12 mouse cellular contexts compared by ENCODE assay signal in the genomic region with DNA sequence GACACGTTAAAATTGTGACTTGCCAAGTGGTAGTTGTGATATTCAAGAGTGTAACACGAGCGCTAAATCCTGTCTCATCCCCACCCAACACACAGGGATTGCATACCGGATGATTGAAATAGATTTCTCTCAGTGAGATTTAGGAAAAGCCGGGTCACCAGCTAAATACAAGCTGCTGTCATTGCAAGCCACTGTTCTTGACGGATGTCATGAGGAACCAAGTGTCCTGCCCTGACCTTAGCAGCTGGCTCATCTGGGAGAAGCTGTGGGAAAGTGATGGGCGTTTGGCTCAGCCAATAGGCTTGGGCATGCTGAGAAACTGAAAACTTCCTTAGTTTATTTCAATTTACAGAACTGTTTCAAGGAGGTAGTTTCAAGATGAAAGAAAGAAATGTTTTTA.
DNase-seq lines count a peak whose midpoint lies in the region; ATAC-seq and TF ChIP-seq lines count a peak whose summit lies in the region.
"Had no signal": no experiment of that assay in that cellular context is flagged by ENCODE, and none has a peak within 500 bp of the region (broad histone marks: within the 10 kb centered on the region; RNA-seq: fewer than 3 reads in every experiment).

No protein-coding gene starts in this region.

- no peaks in the 10 kb centered on the region for H3K27me3 ChIP-seq in lung, postnatal 0 days (replicated peaks; ENCODE audit: insufficient read depth, low read length)
- H3K27me3 ChIP-seq: heart, embryonic 13.5 days; liver, embryonic 15.5 days had no signal

- 57% methylated on average over 7 of the region's 7 CpGs for WGBS in lung, postnatal 0 days

- TF ChIP-seq POLR2A in bone marrow macrophage, adult 2 months (IDR thresholded peaks at IDR 0.05; ENCODE audit: borderline replicate concordance, low read depth, low read length) = no peak

- TF ChIP-seq CTCF in bone marrow macrophage, adult 2 months (IDR thresholded peaks at IDR 0.05; ENCODE audit: low read depth, low read length) = no peak
- no peak for TF ChIP-seq CTCF in lung, postnatal 0 days (IDR thresholded peaks at IDR 0.05)

- TF ChIP-seq EP300 in lung, postnatal 0 days (IDR thresholded peaks at IDR 0.05) = no peak

- ATAC-seq in frontal cortex, adult (ENCODE audit: low TSS enrichment) = peak; percentile 67
- ATAC-seq in lung, postnatal 0 days = peak; percentile 7; the same call in 1 of the 2 replicates
- ATAC-seq in megakaryocyte-erythroid progenitor cell, adult 5-6 weeks (replicated peaks; ENCODE audit: low FRiP score, low TSS enrichment, poor library complexity, severe bottlenecking) = no peak

- no peak overlapping the region for H3K9ac ChIP-seq in lung, postnatal 0 days (replicated peaks; ENCODE audit: low read depth)
- H3K9ac ChIP-seq: heart, embryonic 13.5 days; liver, embryonic 15.5 days had no signal

- no peak overlapping the region for H3K4me2 ChIP-seq in lung, postnatal 0 days (replicated peaks; ENCODE audit: low read depth, low read length)
- H3K4me2 ChIP-seq: heart, embryonic 13.5 days; liver, embryonic 15.5 days had no signal

- no peaks in the 10 kb centered on the region for H3K9me3 ChIP-seq in lung, postnatal 0 days (ENCODE audit: low read length)
- H3K9me3 ChIP-seq: heart, embryonic 13.5 days; liver, embryonic 15.5 days had no signal

- no peak overlapping the region for H3K4me3 ChIP-seq in bone marrow macrophage, adult 2 months (ENCODE audit: insufficient read depth, low read length)
- no peak overlapping the region for H3K4me3 ChIP-seq in lung, postnatal 0 days (ENCODE audit: low read depth, low read length)
- H3K4me3 ChIP-seq: erythroblast, embryonic 14.5 days; heart, embryonic 13.5 days; liver, embryonic 15.5 days had no signal

- H3K27ac ChIP-seq in bone marrow macrophage, adult 2 months (ENCODE audit: insufficient read depth, low read depth, low read length) = peak overlapping the region; percentile 87
- no peak overlapping the region for H3K27ac ChIP-seq in lung, postnatal 0 days (ENCODE audit: low read length)
- H3K27ac ChIP-seq: heart, embryonic 13.5 days; liver, embryonic 15.5 days had no signal

- DNase-seq in frontal cortex, adult 2 months (ENCODE audit: extremely low spot score in 1 of 2, low spot score in 1 of 2) = no peak
- peak; percentile 83 to 91 for DNase-seq in heart, adult 9 months (ENCODE audit: low spot score in 2 of 2)
- peak; percentile 65 for DNase-seq in lung, postnatal 0 days (ENCODE audit: low spot score)
- DNase-seq in layer of hippocampus, adult 8-10 months (ENCODE audit: low spot score in 2 of 2) = no peak
- no peak for DNase-seq in left cerebral cortex, adult 9 months (ENCODE audit: low spot score in 2 of 2)
- DNase-seq: thymus, postnatal 36 days had no signal

- no peaks in the 10 kb centered on the region for H3K36me3 ChIP-seq in lung, postnatal 0 days (ENCODE audit: insufficient read depth, low read length)
- H3K36me3 ChIP-seq: heart, embryonic 13.5 days; liver, embryonic 15.5 days had no signal

- peaks cover 59% of the 10 kb centered on the region for H3K4me1 ChIP-seq in bone marrow macrophage, adult 2 months (ENCODE audit: control insufficient read depth, insufficient read depth, low read length)
- H3K4me1 ChIP-seq in lung, postnatal 0 days (ENCODE audit: insufficient read depth, low read depth, low read length) = no peaks in the 10 kb centered on the region; the same call in 1 of the 2 replicates

Comparison
In these comparisons a context has a peak if more than half of its experiments do, and no peak if none do; other contexts are left out.
1. DNase-seq: peak in heart, adult 9 months (2 of 2) and lung, postnatal 0 days (single experiment); none in frontal cortex, adult 2 months (0 of 2), layer of hippocampus, adult 8-10 months (0 of 2) and left cerebral cortex, adult 9 months (0 of 2).